Mouse (Mus musculus) common myeloid progenitor, adult 5-6 weeks (primary cell): ENCODE results near the gene S1pr5. TPM values are rescaled to one million over a fixed set of nuclear protein-coding genes. Genes with fewer than 3 reads are reported as not detected.

Experiments
- ATAC-seq: replicated peaks from 2 replicates; pipeline ENCODE4 v1.8.0; 2016; ENCODE audit warnings: low read depth, mild to moderate bottlenecking, moderate TSS enrichment, inconsistent platforms; ENCODE audit not compliant: poor library complexity, severe bottlenecking
- total RNA-seq: library from RNA; stranded (forward); fragments of 200-1000, 187-1606 nt; gene quantifications from 2 replicates; pipeline ENCODE4 v1.2.3, GENCODE M21; 2017

The S1pr5 gene
- total RNA-seq, 1 experiment from 2014 or later = 0.09 TPM

DNA sequence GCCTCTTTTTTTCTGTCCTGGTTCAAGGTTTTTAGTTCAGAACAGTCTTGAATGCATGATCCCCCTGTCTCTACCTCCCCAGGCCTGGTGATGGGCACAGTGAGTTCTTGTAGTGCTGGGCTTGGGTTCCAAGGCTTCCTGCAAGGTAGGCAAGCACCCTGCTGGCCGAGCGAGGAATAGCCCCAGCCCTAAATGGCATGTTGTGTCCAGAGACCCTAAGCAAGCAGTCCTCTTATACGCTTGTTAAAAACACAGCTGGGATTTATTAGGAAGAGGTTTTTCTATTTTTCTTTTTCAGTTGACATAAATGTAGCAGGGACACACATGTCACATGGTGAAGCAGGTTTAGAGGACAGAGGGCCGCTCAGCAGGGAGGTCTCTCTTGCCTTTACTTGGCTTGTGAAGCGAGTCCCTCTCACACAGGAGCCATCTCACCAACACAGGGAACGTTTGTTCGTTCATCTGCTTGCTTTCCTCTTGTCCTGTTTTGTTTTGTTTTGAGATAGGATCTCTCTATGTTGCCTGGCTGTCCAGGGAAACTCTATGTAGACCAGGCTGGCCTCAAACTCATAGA, 34.5 kb downstream of the S1pr5 start:
- peak; percentile 78; the same call in 1 of the 2 replicates for ATAC-seq

- ATAC-seq = no peak
These were observed 36.6 kb downstream of the S1pr5 start for GRCm38 (mm10) chr9:21211624-21212023.

DNA sequence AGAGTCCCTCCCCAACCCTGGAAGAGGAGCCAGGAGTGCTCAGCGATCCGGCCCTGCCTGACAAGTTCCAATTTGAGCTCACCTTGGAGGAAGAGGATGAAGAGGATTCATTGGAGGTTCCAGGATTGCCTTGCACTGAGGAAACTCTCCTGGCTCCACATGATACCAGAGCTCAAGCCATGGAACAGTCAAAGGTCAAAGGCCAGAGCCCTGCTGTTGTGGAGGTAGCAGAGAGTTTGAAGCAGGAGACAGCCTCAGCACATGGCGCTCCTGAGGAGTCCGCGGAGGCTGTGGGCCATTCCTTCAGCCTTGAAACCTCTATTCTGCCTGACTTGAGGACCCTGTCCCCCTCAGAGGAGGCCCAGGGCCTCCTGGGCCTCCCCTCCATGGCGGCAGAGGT, 37.4 kb downstream of the S1pr5 start:
- ATAC-seq = no peak

- no peak for ATAC-seq
These were observed 39.6 kb downstream of the S1pr5 start for GRCm38 (mm10) chr9:21208626-21209025.

GRCm38 (mm10) chr9:21206848-21207247, 41.4 kb downstream of the S1pr5 start:
- no peak for ATAC-seq

DNA sequence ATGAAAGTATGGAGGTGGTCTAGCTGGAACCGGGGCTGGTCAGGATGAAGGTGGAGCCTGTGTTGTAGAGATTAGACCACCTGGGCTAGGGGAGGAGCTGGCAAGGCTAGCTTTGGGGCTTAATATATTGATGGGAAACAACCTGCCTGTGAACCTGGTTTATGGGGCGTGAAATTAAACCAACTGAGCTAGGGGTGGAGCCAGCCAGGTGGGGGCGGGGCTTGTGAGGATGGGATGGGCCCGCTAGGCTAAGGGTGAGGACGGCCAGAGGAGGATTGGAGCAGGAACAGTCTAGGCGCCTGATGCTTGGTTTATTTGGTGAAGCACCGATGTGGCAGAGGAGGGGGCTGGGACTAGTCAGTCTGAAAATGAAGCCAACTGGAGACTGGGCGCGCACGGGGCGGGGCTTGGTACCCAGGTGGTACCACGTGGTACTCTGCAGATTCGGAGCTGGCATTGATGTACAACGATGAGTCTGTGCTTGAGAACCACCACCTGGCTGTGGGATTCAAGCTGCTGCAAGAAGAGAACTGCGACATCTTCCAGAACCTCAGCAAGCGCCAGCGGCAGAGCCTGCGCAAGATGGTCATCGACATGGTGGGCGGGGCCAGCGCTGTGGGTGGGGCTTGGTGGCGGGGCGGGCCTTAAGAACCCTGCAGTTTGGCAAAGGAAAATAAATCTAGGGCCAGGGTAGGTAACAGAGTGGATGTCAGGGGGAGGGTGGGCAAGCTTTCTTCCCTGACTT, 43.5 kb downstream of the S1pr5 start:
- no peak for ATAC-seq

DNA sequence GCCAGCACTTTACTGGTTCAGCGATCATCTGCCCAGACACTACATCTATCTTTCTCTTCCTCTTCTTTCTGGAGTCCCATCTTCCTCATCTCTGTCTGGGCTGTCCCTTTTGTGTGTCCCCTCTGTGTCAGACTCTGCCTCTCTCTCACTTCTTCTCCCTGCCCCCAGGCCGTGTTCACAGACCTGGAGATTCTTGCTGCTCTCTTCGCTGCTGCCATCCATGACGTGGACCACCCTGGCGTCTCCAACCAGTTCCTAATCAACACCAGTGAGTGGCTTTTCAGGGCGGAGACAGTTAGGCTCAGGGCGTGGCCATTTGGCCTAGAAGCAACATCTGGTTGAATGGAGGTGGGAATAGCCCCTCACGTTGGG, 44.1 kb downstream of the S1pr5 start:
- no peak for ATAC-seq

DNA sequence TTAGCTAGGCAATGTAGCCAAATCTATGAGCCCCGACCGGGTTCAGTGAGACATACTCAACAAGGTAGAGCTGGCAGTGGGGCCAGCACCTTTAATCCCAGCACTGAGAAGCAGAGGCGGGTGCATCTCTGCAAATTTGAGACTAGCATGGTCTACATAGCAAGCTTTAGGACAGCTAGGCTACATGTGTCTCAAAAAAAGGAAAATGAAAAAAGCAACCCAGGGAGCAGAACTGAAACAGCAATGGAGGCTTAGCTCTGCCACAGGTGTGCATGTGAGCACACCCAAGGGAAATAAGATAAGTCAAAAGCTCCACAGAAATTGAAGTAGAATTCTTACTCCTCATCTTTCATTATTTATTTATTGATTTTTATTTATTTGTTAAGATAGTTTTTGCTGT, 49.3 kb downstream of the S1pr5 start:
- no peak for ATAC-seq

DNA sequence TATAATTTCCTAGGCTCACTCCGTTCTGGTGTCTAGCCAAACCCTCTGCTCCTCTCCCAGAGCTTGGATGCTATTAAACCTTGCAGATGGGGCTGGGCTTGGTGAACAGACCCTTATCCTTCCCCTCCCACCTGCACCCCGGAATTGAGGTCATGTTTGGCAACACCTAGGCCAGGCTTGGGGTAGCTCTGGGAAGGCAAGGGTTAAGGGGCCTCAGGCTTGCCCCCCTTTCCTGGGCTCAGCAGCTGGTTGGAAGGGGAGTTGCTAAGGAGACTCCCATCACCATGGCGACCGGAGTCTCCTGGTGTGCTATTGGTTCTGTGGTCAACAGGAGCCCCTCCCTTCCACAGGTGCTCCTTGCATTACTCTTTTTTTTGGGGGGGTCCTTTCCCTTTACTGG, 50.3 kb downstream of the S1pr5 start:
- no peak for ATAC-seq

- ATAC-seq = no peak
These were observed 51.5 kb downstream of the S1pr5 start for GRCm38 (mm10) chr9:21196521-21197433.

DNA sequence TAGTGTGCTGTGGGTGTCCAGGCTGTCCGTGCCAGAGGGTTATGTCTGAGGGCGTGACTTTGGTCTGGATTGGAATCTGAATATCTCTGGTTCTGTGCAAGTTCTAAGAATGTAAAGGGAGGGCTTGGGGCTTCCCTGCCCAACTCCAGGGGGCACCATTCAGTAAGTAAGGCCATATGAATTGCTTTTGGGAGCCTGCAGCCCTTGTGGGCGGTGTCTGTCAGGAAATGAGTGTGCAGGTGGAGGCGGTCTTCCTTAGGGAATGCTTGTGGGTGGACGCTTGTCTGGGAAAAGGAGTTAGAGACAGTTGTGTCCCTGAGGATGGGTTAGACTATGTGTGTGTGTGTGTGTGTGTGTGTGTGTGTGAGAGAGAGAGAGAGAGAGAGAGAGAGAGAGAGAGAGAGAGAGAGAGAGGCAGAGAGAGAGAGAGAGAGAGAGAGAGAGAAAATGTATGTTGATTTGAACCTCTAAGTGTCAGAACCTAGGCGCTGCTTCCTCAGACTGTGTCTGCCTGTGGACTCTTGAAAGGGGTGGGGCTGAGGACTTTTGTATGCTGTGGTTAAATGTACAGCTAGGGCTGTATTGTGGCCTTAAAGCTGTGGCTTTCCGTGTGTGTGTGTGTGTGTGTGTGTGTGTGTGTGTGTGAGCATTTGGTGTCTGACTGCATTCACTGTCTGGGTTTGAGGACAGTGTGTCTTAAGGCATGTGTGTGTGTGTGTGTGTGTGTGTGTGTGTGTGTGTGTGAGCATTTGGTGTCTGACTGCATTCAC, 52.3 kb downstream of the S1pr5 start:
- peak; percentile 45 for ATAC-seq

DNA sequence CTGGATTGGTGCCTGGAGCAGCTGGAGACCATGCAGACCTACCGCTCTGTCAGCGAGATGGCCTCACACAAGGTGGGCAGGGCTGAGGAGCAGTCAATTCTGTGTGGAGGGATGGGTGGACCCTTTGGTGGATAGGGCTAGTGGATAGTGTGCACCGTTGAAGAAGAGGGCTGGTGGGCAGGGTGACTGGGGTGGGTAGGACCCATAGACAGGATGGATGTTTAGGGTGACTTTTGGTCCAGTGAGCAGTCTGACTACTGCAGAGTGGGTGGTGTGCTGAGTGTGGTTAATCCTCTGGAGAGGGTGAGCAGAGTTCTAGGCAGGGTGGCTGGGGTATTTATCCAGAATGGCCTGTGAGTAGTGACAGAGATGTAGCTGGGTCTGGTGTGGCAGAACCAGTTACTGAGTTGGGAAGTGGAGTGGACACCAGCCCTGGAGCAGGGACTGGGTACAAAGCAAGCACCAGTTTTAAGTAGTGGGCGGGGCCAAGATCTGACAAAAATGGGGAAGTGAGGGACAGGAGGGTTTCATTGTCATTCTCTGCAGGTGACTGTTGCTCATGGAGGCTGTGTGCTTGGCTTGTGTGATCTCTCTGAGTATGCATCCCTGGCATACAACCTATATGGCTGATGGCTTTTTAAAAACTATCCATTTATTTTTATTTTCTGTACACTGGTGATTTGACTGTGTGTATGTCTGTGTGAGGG, 53.3 kb downstream of the S1pr5 start:
- peak; percentile 82 for ATAC-seq

GRCm38 (mm10) chr9:21193786-21194185, 54.5 kb downstream of the S1pr5 start:
- no peak for ATAC-seq

Other genes starting within 250 kb of the S1pr5 start
- gene Mrpl4, start 245.7 kb downstream of the S1pr5 start, total RNA-seq = 33.0 and 35.8 TPM in 2 replicates
- gene Icam1, start 232.5 kb downstream of the S1pr5 start, total RNA-seq = 9.1 and 14.8 TPM in 2 replicates
- gene Icam4, start 219.1 kb downstream of the S1pr5 start, total RNA-seq = 11.5 and 28.9 TPM in 2 replicates
- gene Icam5, start 216.4 kb downstream of the S1pr5 start, total RNA-seq = not detected in 2 replicates
- gene Zglp1, start 181.3 kb downstream of the S1pr5 start, total RNA-seq = 1.7 TPM in 1 of 2 replicates, not detected in the other
- not detected in 2 replicates for gene Gm49373, start 175.3 kb downstream of the S1pr5 start, total RNA-seq
- 48.3 and 54.3 TPM in 2 replicates for gene Fdx1l, start 174.8 kb downstream of the S1pr5 start, total RNA-seq
- gene Gm38431, start 156.4 kb downstream of the S1pr5 start, total RNA-seq = 4.4 and 8.4 TPM in 2 replicates
- gene Raver1, start 156.4 kb downstream of the S1pr5 start, total RNA-seq = 30.2 and 38.9 TPM in 2 replicates
- 11.8 and 13.8 TPM in 2 replicates for gene Tyk2, start 117.2 kb downstream of the S1pr5 start, total RNA-seq
- 348 and 349 TPM in 2 replicates for gene Cdc37, start 98.5 kb downstream of the S1pr5 start, total RNA-seq
- 5.4 and 10.9 TPM in 2 replicates for gene Pde4a, start 82.7 kb downstream of the S1pr5 start, total RNA-seq
- gene Keap1, start 9.1 kb downstream of the S1pr5 start, total RNA-seq = 35.4 and 38.3 TPM in 2 replicates
- gene Atg4d, start 16.9 kb upstream of the S1pr5 start, total RNA-seq = 6.1 and 14.8 TPM in 2 replicates
- 55.2 and 64.0 TPM in 2 replicates for gene Kri1, start 39.5 kb upstream of the S1pr5 start, total RNA-seq
- 8.4 and 25.3 TPM in 2 replicates for gene Cdkn2d, start 43.0 kb upstream of the S1pr5 start, total RNA-seq
- 0.37 and 2.5 TPM in 2 replicates for gene Ap1m2, start 63.9 kb upstream of the S1pr5 start, total RNA-seq
- 76.6 and 80.6 TPM in 2 replicates for gene Slc44a2, start 72.3 kb upstream of the S1pr5 start, total RNA-seq
- gene Ilf3, start 119.4 kb upstream of the S1pr5 start, total RNA-seq = 73.7 and 95.9 TPM in 2 replicates
- 22.5 and 25.5 TPM in 2 replicates for gene Qtrt1, start 163.4 kb upstream of the S1pr5 start, total RNA-seq
- 53.9 and 65.9 TPM in 2 replicates for gene Dnm2, start 176.5 kb upstream of the S1pr5 start, total RNA-seq